Mouse (Mus musculus): ENCODE results near the gene Tcf7l1. TPM values are rescaled to one million over a fixed set of nuclear protein-coding genes. Genes with fewer than 3 reads are reported as not detected.

Gene Tcf7l1
- polyA plus RNA-seq, 1 experiment, result 0.12 TPM

GRCm38 (mm10) chr6:72692469-72692868 lies 96.6 kb downstream of the Tcf7l1 start:
- TF ChIP-seq FLI1 (IDR thresholded peaks at IDR 0.05; ENCODE audit: low read length) (no peak), GATA1 (IDR thresholded peaks at IDR 0.05; ENCODE audit: borderline replicate concordance, low read length) (no peak)
- H3K4me1 ChIP-seq, result peaks cover 4% of the 10 kb centered on the region; the same call in 1 of the 2 replicates
- peaks cover 53% of the 10 kb centered on the region for H3K27me3 ChIP-seq (replicated peaks)
- H3K4me3 ChIP-seq (replicated peaks), result no peak overlapping the region
- H3K9me3 ChIP-seq, result no peaks in the 10 kb centered on the region
- no peaks in the 10 kb centered on the region for H3K36me3 ChIP-seq (replicated peaks; ENCODE audit: low read length)

- TF ChIP-seq GATA1 (IDR thresholded peaks at IDR 0.05; ENCODE audit: borderline replicate concordance, low read length) (no peak), FLI1 (IDR thresholded peaks at IDR 0.05; ENCODE audit: low read length) (no peak)
- H3K4me1 ChIP-seq, result peaks cover 4% of the 10 kb centered on the region; the same call in 1 of the 2 replicates
- no peak overlapping the region for H3K4me3 ChIP-seq (replicated peaks)
- no peaks in the 10 kb centered on the region for H3K36me3 ChIP-seq (replicated peaks; ENCODE audit: low read length)
- no peaks in the 10 kb centered on the region for H3K9me3 ChIP-seq
- peaks cover 49% of the 10 kb centered on the region for H3K27me3 ChIP-seq (replicated peaks)
Observed at GRCm38 (mm10) chr6:72691549-72691948, 97.5 kb downstream of the Tcf7l1 start.

DNA sequence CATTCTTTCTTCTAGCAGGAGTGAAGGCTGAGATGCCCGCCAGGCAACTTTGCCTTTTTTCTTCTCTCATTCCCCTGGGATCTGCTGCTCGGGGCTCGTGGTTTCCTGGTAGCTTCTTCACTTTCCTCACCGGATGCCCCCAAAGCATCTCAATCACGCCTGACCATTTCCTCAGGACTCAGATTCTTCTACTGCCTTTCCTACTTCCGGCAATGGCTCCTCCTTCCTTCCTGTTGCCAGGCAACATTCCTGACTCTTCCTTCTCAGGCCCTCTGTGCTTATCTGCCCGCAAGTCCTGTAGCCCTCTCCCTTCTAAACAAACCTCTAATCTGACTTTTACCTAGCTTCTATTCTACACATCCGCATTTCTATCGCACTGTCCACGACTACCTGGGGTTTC lies 98.5 kb downstream of the Tcf7l1 start:
- H3K4me1 ChIP-seq, result peaks cover 4% of the 10 kb centered on the region; the same call in 1 of the 2 replicates
- no peak overlapping the region for H3K4me3 ChIP-seq (replicated peaks)
- peaks cover 42% of the 10 kb centered on the region for H3K27me3 ChIP-seq (replicated peaks)
- no peak for TF ChIP-seq FLI1 (IDR thresholded peaks at IDR 0.05; ENCODE audit: low read length)
- no peak for TF ChIP-seq GATA1 (IDR thresholded peaks at IDR 0.05; ENCODE audit: borderline replicate concordance, low read length)
- H3K36me3 ChIP-seq (replicated peaks; ENCODE audit: low read length), result no peaks in the 10 kb centered on the region
- H3K9me3 ChIP-seq, result no peaks in the 10 kb centered on the region

GRCm38 (mm10) chr6:72690001-72690400 lies 99.1 kb downstream of the Tcf7l1 start:
- H3K27me3 ChIP-seq (replicated peaks), result peaks cover 39% of the 10 kb centered on the region
- H3K4me3 ChIP-seq (replicated peaks), result no peak overlapping the region
- H3K36me3 ChIP-seq (replicated peaks; ENCODE audit: low read length), result no peaks in the 10 kb centered on the region
- no peak for TF ChIP-seq GATA1 (IDR thresholded peaks at IDR 0.05; ENCODE audit: borderline replicate concordance, low read length)
- no peak for TF ChIP-seq FLI1 (IDR thresholded peaks at IDR 0.05; ENCODE audit: low read length)
- H3K4me1 ChIP-seq, result peaks cover 4% of the 10 kb centered on the region; the same call in 1 of the 2 replicates
- H3K9me3 ChIP-seq, result no peaks in the 10 kb centered on the region

DNA sequence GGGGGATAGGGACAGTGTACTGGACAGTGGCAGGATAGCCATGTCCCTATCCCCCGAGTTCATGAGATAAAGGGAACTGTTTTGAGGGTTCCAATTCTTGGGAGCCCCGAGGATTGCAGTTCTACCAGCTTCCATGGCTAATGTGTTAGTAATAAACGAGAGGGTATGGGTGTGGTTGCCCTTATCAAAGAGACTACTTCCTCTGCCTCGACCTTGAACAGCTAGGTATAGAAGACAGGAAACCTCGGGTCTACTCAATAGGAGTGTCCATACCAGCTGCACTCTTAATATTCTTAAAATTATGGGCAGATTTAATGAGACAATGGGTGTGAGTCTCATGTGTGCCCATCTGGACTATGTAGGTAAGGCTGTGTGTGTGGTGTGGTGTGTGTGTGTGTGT lies 100.0 kb downstream of the Tcf7l1 start:
- Histone ChIP-seq H3K9me3 (no peaks in the 10 kb centered on the region), H3K4me3 (replicated peaks) (no peak overlapping the region), H3K36me3 (replicated peaks; ENCODE audit: low read length) (no peaks in the 10 kb centered on the region), H3K4me1 (peaks cover 4% of the 10 kb centered on the region; the same call in 1 of the 2 replicates), H3K27me3 (replicated peaks) (peaks cover 39% of the 10 kb centered on the region)
- TF ChIP-seq FLI1 (IDR thresholded peaks at IDR 0.05; ENCODE audit: low read length) (no peak), GATA1 (IDR thresholded peaks at IDR 0.05; ENCODE audit: borderline replicate concordance, low read length) (no peak)

- no peaks in the 10 kb centered on the region for H3K36me3 ChIP-seq (replicated peaks; ENCODE audit: low read length)
- peaks cover 4% of the 10 kb centered on the region; the same call in 1 of the 2 replicates for H3K4me1 ChIP-seq
- no peak for TF ChIP-seq GATA1 (IDR thresholded peaks at IDR 0.05; ENCODE audit: borderline replicate concordance, low read length)
- no peak for TF ChIP-seq FLI1 (IDR thresholded peaks at IDR 0.05; ENCODE audit: low read length)
- peaks cover 39% of the 10 kb centered on the region for H3K27me3 ChIP-seq (replicated peaks)
- no peak overlapping the region for H3K4me3 ChIP-seq (replicated peaks)
- no peaks in the 10 kb centered on the region for H3K9me3 ChIP-seq
Observed at GRCm38 (mm10) chr6:72685165-72685564, 103.9 kb downstream of the Tcf7l1 start.

GRCm38 (mm10) chr6:72684260-72684805 lies 104.7 kb downstream of the Tcf7l1 start:
- Histone ChIP-seq H3K36me3 (replicated peaks; ENCODE audit: low read length) (no peaks in the 10 kb centered on the region), H3K9me3 (no peaks in the 10 kb centered on the region), H3K4me1 (peaks cover 4% of the 10 kb centered on the region; the same call in 1 of the 2 replicates), H3K4me3 (replicated peaks) (no peak overlapping the region), H3K27me3 (replicated peaks) (peaks cover 38% of the 10 kb centered on the region)
- TF ChIP-seq GATA1 (IDR thresholded peaks at IDR 0.05; ENCODE audit: borderline replicate concordance, low read length), result no peak
- TF ChIP-seq FLI1 (IDR thresholded peaks at IDR 0.05; ENCODE audit: low read length), result no peak

GRCm38 (mm10) chr6:72682238-72682637 lies 106.8 kb downstream of the Tcf7l1 start:
- H3K36me3 ChIP-seq (replicated peaks; ENCODE audit: low read length), result no peaks in the 10 kb centered on the region
- no peak for TF ChIP-seq FLI1 (IDR thresholded peaks at IDR 0.05; ENCODE audit: low read length)
- no peak for TF ChIP-seq GATA1 (IDR thresholded peaks at IDR 0.05; ENCODE audit: borderline replicate concordance, low read length)
- no peaks in the 10 kb centered on the region for H3K9me3 ChIP-seq
- H3K4me1 ChIP-seq, result no peaks in the 10 kb centered on the region
- H3K27me3 ChIP-seq (replicated peaks), result peaks cover 49% of the 10 kb centered on the region
- H3K4me3 ChIP-seq (replicated peaks), result no peak overlapping the region

DNA sequence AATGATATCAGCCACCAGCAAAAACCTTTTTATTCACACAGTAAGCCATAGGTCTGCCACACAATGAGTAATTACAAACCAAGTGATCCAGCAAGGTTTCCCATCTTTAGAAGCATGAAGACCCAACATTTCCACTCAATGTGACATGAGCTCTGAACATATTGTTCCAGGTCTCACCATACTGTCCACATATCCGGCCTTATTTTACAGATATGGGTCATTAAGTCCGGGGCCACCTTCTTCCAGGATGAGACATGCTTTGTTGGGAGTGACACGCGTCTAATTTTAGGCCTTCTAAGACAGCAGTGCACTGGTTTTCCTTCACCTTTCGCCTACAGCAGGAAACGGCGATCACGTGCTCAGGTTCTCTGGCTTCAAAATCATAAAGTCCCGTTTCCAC lies 108.1 kb downstream of the Tcf7l1 start:
- TF ChIP-seq FLI1 (IDR thresholded peaks at IDR 0.05; ENCODE audit: low read length), result no peak
- no peak for TF ChIP-seq GATA1 (IDR thresholded peaks at IDR 0.05; ENCODE audit: borderline replicate concordance, low read length)

GRCm38 (mm10) chr6:72678631-72679030 lies 110.4 kb downstream of the Tcf7l1 start:
- TF ChIP-seq GATA1 (IDR thresholded peaks at IDR 0.05; ENCODE audit: borderline replicate concordance, low read length) (no peak), FLI1 (IDR thresholded peaks at IDR 0.05; ENCODE audit: low read length) (no peak)
- Histone ChIP-seq H3K9me3 (no peaks in the 10 kb centered on the region), H3K4me1 (no peaks in the 10 kb centered on the region), H3K4me3 (replicated peaks) (no peak overlapping the region), H3K36me3 (replicated peaks; ENCODE audit: low read length) (no peaks in the 10 kb centered on the region), H3K27me3 (replicated peaks) (peaks cover 51% of the 10 kb centered on the region)

More for the DNA sequence above, 108.1 kb downstream of the Tcf7l1 start:
- Histone ChIP-seq H3K4me1 (no peaks in the 10 kb centered on the region), H3K36me3 (replicated peaks; ENCODE audit: low read length) (no peaks in the 10 kb centered on the region), H3K9me3 (no peaks in the 10 kb centered on the region), H3K4me3 (replicated peaks) (no peak overlapping the region), H3K27me3 (replicated peaks) (peaks cover 57% of the 10 kb centered on the region)
